Mouse (Mus musculus) olfactory bulb, adult 2 months (tissue): ENCODE results near the gene Saal1.

Experiments used
- CTCF ChIP-seq: fragments of 200-500 bp; IDR thresholded peaks from 2 replicates; pipeline ENCODE4 v1.5.1; 2012; ENCODE audit warnings: low read depth, mild to moderate bottlenecking, low read length, moderate library complexity; ENCODE audit not compliant: insufficient read depth
- POLR2A ChIP-seq: fragments of 200-500 bp; IDR thresholded peaks from 2 replicates; pipeline ENCODE4 v1.6.1; 2012; ENCODE audit warnings: mild to moderate bottlenecking, low read depth, low read length, moderate library complexity; ENCODE audit not compliant: insufficient read depth

DNA sequence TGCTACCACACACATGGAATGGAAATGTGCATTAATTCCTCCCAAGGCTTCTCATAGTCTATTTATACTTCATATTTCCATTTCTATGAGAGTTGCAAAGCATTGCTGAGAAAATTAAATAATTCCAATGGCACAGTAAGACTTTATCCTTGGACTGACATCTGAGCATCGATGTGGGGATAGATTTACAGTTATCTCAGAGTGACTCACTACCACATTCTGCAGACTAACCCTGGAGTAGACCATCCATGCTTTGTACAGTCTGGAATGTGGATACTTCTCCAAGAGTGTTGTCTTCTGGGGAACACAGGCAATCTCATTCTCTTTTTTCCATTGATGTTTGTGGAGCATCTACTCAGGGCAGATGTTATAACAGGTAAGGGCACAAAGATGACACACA is 17.1 kb upstream of the Saal1 start:
- TF ChIP-seq CTCF (no peak), POLR2A (no peak)
